8 mouse cellular contexts compared by ENCODE assay signal in the genomic region with DNA sequence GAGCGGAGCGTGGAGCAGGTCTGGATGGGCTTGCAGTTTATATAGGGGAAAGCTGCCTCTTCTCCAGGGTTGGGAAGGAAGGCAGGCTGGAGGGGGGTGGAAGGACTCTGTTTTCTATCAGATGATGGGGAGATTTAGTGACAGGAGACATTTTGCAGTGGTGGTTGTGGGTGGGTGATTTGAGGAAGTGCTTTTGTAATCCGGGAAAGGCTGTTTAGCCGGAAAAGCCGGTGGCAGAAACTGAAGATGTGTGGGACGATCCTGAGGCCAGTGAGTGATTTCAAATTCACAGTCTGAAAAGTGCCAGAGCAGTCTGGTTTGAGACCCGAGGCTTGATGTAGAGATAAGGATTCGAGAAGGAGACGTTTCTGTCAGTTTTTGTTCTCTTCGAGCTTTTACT. TPM values are rescaled to one million over a fixed set of nuclear protein-coding genes. Genes with fewer than 3 reads are reported as not detected.
A peak's percentile ranks its signal among the peaks of the same experiment; 100 is the strongest.
DNase-seq lines count a peak whose midpoint lies in the region; ATAC-seq and TF ChIP-seq lines count a peak whose summit lies in the region.

No protein-coding gene starts in this region.

- DNase-seq in heart, postnatal 25 days (ENCODE audit: low spot score) = no peak
- peak; percentile 0 for DNase-seq in thymus, adult 2 months
- no peak for DNase-seq in thymus, postnatal 0 days (ENCODE audit: low spot score)
- no peak for DNase-seq in ovary, postnatal 36 days (ENCODE audit: low spot score)
- DNase-seq in cerebellum, postnatal 10 days = no peak
- no peak for DNase-seq in cerebellum, postnatal 14 days

- H3K4me1 ChIP-seq in heart, embryonic 15.5 days (replicated peaks) = no peaks in the 10 kb centered on the region
- H3K4me1 ChIP-seq in thymus, adult 2 months (replicated peaks; ENCODE audit: control insufficient read depth, insufficient read depth, low read length) = no peaks in the 10 kb centered on the region
- H3K4me1 ChIP-seq in liver, embryonic 16.5 days (ENCODE audit: control insufficient read depth, low read depth, low read length) = no peaks in the 10 kb centered on the region

- H3K4me3 ChIP-seq in heart, embryonic 15.5 days = peak overlapping the region; percentile 44
- peak overlapping the region; percentile 3; the same call in 1 of the 2 replicates for H3K4me3 ChIP-seq in thymus, adult 2 months (ENCODE audit: control insufficient read depth, insufficient read depth, low read length)
- H3K4me3 ChIP-seq in liver, embryonic 16.5 days (ENCODE audit: low read depth, low read length) = peak overlapping the region; percentile 10; the same call in 1 of the 2 replicates

- no peak overlapping the region for H3K9ac ChIP-seq in heart, embryonic 15.5 days
- no peak overlapping the region for H3K9ac ChIP-seq in liver, embryonic 16.5 days (ENCODE audit: low read depth, low read length)

- no peaks in the 10 kb centered on the region for H3K36me3 ChIP-seq in heart, embryonic 15.5 days
- no peaks in the 10 kb centered on the region for H3K36me3 ChIP-seq in thymus, adult 2 months (ENCODE audit: control insufficient read depth, insufficient read depth, low read length)
- H3K36me3 ChIP-seq in liver, embryonic 16.5 days (ENCODE audit: control insufficient read depth, insufficient read depth) = no peaks in the 10 kb centered on the region

- no peak for ATAC-seq in heart, embryonic 15.5 days (replicated peaks; ENCODE audit: insufficient number of reproducible peaks, insufficient read depth, low FRiP score, low read depth)
- no peak for ATAC-seq in liver, embryonic 16.5 days (ENCODE audit: low read depth)

- H3K9me3 ChIP-seq in heart, embryonic 15.5 days (replicated peaks) = no peaks in the 10 kb centered on the region
- no peaks in the 10 kb centered on the region for H3K9me3 ChIP-seq in liver, embryonic 16.5 days (replicated peaks; ENCODE audit: control insufficient read depth, low read length)

- TF ChIP-seq CTCF in thymus, adult 2 months (IDR thresholded peaks at IDR 0.05; ENCODE audit: borderline replicate concordance, control insufficient read depth, extremely low read depth, insufficient read depth, low read length, poor library complexity) = no peak

- 36% methylated on average over 10 of the region's 10 CpGs for WGBS in heart, embryonic 15.5 days
- WGBS in thymus, adult 2 months = 21% methylated on average over 10 of the region's 10 CpGs
- WGBS in liver, embryonic 16.5 days (ENCODE audit: insufficient replicate concordance) = 38% methylated on average over 10 of the region's 10 CpGs

- H3K27ac ChIP-seq in heart, embryonic 15.5 days = no peak overlapping the region
- H3K27ac ChIP-seq in thymus, adult 2 months (ENCODE audit: control insufficient read depth, insufficient read depth, low read length) = no peak overlapping the region
- H3K27ac ChIP-seq in liver, embryonic 16.5 days (ENCODE audit: low read length) = no peak overlapping the region

- intact Hi-C loops in heart, postnatal 25 days (cut with DNase I) = no loop called here

- no peak for TF ChIP-seq POLR2A in thymus, adult 2 months (IDR thresholded peaks at IDR 0.05; ENCODE audit: control insufficient read depth, extremely low read depth, insufficient read depth, low read length, poor library complexity)

- H3K27me3 ChIP-seq in heart, embryonic 15.5 days = no peaks in the 10 kb centered on the region
- no peaks in the 10 kb centered on the region for H3K27me3 ChIP-seq in thymus, adult 2 months (ENCODE audit: control insufficient read depth, insufficient read depth, low read length)
- H3K27me3 ChIP-seq in liver, embryonic 16.5 days (ENCODE audit: control insufficient read depth, insufficient read depth, low read depth, low read length) = no peaks in the 10 kb centered on the region

- H3K4me2 ChIP-seq in heart, embryonic 15.5 days = peak overlapping the region; percentile 60
- H3K4me2 ChIP-seq in liver, embryonic 16.5 days (ENCODE audit: low read depth, low read length) = no peak overlapping the region

RNA-seq across cellular contexts. Expression of a gene that starts 12.4 kb away (rescaled TPM):
- polyA plus RNA-seq in heart, embryonic 15.5 days (2015; fragmentation: Nextera tagmentation; extraction: Ambion mirVana) = 0.26 and 0.37 TPM in 2 replicates
- total RNA-seq in heart, postnatal 25 days (2021) = 1 to 10 TPM; 2.3 to 2.8 TPM
- 1.1 and 1.6 TPM in 2 replicates for polyA plus RNA-seq in thymus, adult 2 months (2012; rRNA removed)
- 0.59 and 0.79 TPM in 2 replicates for polyA plus RNA-seq in thymus, postnatal 0 days (2015; fragmentation: Nextera tagmentation; extraction: Ambion mirVana)
- polyA plus RNA-seq in liver, embryonic 16.5 days (2015; fragmentation: Nextera tagmentation; extraction: Ambion mirVana) = 0.97 and 1.3 TPM in 2 replicates

RNA-seq across cellular contexts. Expression of a gene that starts 53.8 kb away (rescaled TPM):
- 0.35 and 0.84 TPM in 2 replicates for polyA plus RNA-seq in heart, embryonic 15.5 days (2015; fragmentation: Nextera tagmentation; extraction: Ambion mirVana)
- total RNA-seq in heart, postnatal 25 days (2021) = 1 to 10 TPM; 1.7 to 1.8 TPM
- polyA plus RNA-seq in thymus, adult 2 months (2012; rRNA removed) = 1.8 and 2.5 TPM in 2 replicates
- 1.5 and 2.0 TPM in 2 replicates for polyA plus RNA-seq in thymus, postnatal 0 days (2015; fragmentation: Nextera tagmentation; extraction: Ambion mirVana)
- 1.2 and 1.5 TPM in 2 replicates for polyA plus RNA-seq in liver, embryonic 16.5 days (2015; fragmentation: Nextera tagmentation; extraction: Ambion mirVana)
